Mouse (Mus musculus): ENCODE measurements around the gene Emd. TPM values are rescaled to one million over a fixed set of nuclear protein-coding genes. Genes with fewer than 3 reads are reported as not detected.
"Not testable (repeated sequence)": the region's sequence is repeated elsewhere in the genome, so short reads cannot be mapped to it uniquely, and the experiment has no call there.

The Emd gene
- polyA plus RNA-seq (2015; fragmentation: Nextera tagmentation; extraction: Ambion mirVana): 22.0 and 25.5 TPM in 2 replicates

GRCm38 (mm10) chrX:74254153-74254887, at the start of gene Emd:
Gene Emd (plus strand): TSS chrX:74254687.
- H3K4me2 ChIP-seq: peak within 1 kb of the TSS; percentile 60
- H3K9ac ChIP-seq: peak within 1 kb of the TSS; percentile 39
- ATAC-seq (ENCODE audit: insufficient read depth, low FRiP score, low read depth): peak; percentile 98
- peak within 1 kb of the TSS; percentile 58 for H3K4me3 ChIP-seq (replicated peaks)
- no peaks in the 10 kb centered on the region for H3K4me1 ChIP-seq
- WGBS: 21% methylated on average over 39 of the region's 39 CpGs
- H3K27ac ChIP-seq: peak within 1 kb of the TSS; percentile 93
- H3K36me3 ChIP-seq: peaks cover 2% of the 10 kb centered on the region; the same call in 1 of the 2 replicates
- H3K27me3 ChIP-seq (replicated peaks): no peaks in the 10 kb centered on the region
- H3K9me3 ChIP-seq: no peaks in the 10 kb centered on the region

- Histone ChIP-seq H3K4me3 (replicated peaks) (no peak overlapping the region), H3K27me3 (replicated peaks) (no peaks in the 10 kb centered on the region), H3K4me2 (no peak overlapping the region), H3K9me3 (no peaks in the 10 kb centered on the region), H3K36me3 (0 out of 2 replicates have a peak, but pooled peaks cover 7% of the 10 kb centered on the region), H3K27ac (no peak overlapping the region), H3K4me1 (no peaks in the 10 kb centered on the region), H3K9ac (no peak overlapping the region)
- ATAC-seq (ENCODE audit: insufficient read depth, low FRiP score, low read depth): no peak
- 90% methylated on average over 4 of the region's 4 CpGs for WGBS
These were observed 36.0 kb upstream of the Emd start for GRCm38 (mm10) chrX:74218496-74218895.

DNA sequence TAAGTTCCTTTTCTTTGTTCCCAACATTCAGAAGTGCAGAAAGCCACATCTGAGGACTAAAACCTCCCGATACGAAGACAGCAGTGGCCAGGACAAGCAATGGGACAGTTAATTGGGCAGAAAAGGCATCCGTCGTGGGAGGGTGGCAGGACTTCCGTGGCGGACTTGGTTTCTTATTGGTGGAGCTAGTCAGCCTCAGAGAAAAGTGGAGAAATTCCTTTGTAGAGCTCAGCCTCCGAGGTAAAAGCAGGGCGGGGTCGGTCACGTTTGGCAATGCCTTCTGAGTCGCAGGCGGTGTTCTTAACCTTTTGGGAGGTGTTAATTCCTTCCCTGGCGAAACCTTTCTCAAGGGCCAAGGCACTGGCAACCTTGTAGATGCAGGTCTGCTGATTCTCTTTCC, 35.0 kb upstream of the Emd start:
- Histone ChIP-seq H3K4me3 (replicated peaks) (no peak overlapping the region), H3K4me1 (no peaks in the 10 kb centered on the region), H3K27me3 (replicated peaks) (no peaks in the 10 kb centered on the region), H3K9ac (no peak overlapping the region), H3K36me3 (0 out of 2 replicates have a peak, but pooled peaks cover 8% of the 10 kb centered on the region), H3K27ac (no peak overlapping the region), H3K4me2 (no peak overlapping the region), H3K9me3 (no peaks in the 10 kb centered on the region)
- 46% methylated on average over 13 of the region's 13 CpGs for WGBS
- ATAC-seq (ENCODE audit: insufficient read depth, low FRiP score, low read depth): no peak

- not testable (repeated sequence) for H3K27ac ChIP-seq; ATAC-seq (ENCODE audit: insufficient read depth, low FRiP score, low read depth); H3K27me3 ChIP-seq (replicated peaks); H3K4me2 ChIP-seq; H3K4me1 ChIP-seq; H3K9ac ChIP-seq; H3K9me3 ChIP-seq; H3K4me3 ChIP-seq (replicated peaks)
- H3K36me3 ChIP-seq: 0 out of 2 replicates have a peak, but pooled peaks cover 12% of the 10 kb centered on the region
- 39% methylated on average over 1 of the region's 1 CpGs for WGBS
These were observed 34.4 kb upstream of the Emd start for GRCm38 (mm10) chrX:74220099-74220498.

GRCm38 (mm10) chrX:74230038-74230437, 24.4 kb upstream of the Emd start:
- Histone ChIP-seq H3K27me3 (replicated peaks) (no peaks in the 10 kb centered on the region), H3K4me1 (no peaks in the 10 kb centered on the region), H3K4me2 (no peak overlapping the region), H3K9ac (no peak overlapping the region), H3K4me3 (replicated peaks) (no peak overlapping the region), H3K27ac (no peak overlapping the region), H3K36me3 (peaks cover 43% of the 10 kb centered on the region), H3K9me3 (no peaks in the 10 kb centered on the region)
- 56% methylated on average over 1 of the region's 1 CpGs for WGBS
- ATAC-seq (ENCODE audit: insufficient read depth, low FRiP score, low read depth): no peak

DNA sequence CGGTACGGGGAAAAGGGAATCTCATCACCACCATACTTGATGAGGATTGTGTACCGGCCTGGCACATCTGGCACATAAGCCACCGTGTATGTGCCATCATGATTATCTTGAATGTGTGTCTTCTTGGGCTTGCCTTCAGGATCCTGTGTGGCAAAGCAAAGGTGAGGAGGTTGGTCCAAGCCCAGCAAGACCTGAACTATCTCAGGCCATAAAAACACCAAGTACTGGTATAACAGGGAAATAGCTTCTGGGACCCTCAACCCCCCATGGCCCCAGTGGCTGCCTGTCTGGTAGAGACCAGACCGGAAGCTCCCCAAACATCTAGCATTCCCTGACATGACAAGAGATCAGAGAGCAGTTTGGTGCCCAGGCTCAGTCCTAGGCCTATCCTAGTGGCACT, 21.3 kb upstream of the Emd start:
- H3K9me3 ChIP-seq: no peaks in the 10 kb centered on the region
- peaks cover 21% of the 10 kb centered on the region for H3K36me3 ChIP-seq
- 84% methylated on average over 5 of the region's 5 CpGs for WGBS

GRCm38 (mm10) chrX:74240332-74240731, 14.2 kb upstream of the Emd start:
- peaks cover 30% of the 10 kb centered on the region for H3K36me3 ChIP-seq

More for the DNA sequence above, 21.3 kb upstream of the Emd start:
- Histone ChIP-seq H3K9ac (no peak overlapping the region), H3K4me1 (no peaks in the 10 kb centered on the region), H3K4me2 (no peak overlapping the region), H3K27me3 (replicated peaks) (no peaks in the 10 kb centered on the region), H3K4me3 (replicated peaks) (no peak overlapping the region), H3K27ac (no peak overlapping the region)
- ATAC-seq (ENCODE audit: insufficient read depth, low FRiP score, low read depth): no peak

GRCm38 (mm10) chrX:74243396-74243795, 11.1 kb upstream of the Emd start:
- WGBS: 73% methylated on average over 2 of the region's 2 CpGs
- Histone ChIP-seq H3K4me2 (peak overlapping the region; percentile 49), H3K9me3 (no peaks in the 10 kb centered on the region), H3K4me3 (replicated peaks) (peak overlapping the region; percentile 53), H3K36me3 (peaks cover 27% of the 10 kb centered on the region), H3K9ac (no peak overlapping the region), H3K27me3 (replicated peaks) (no peaks in the 10 kb centered on the region), H3K4me1 (no peaks in the 10 kb centered on the region), H3K27ac (peak overlapping the region; percentile 63; the same call in 1 of the 2 replicates)
- ATAC-seq (ENCODE audit: insufficient read depth, low FRiP score, low read depth): no peak

More at GRCm38 (mm10) chrX:74240332-74240731, 14.2 kb upstream of the Emd start:
- Histone ChIP-seq H3K4me2 (no peak overlapping the region), H3K27me3 (replicated peaks) (no peaks in the 10 kb centered on the region), H3K9me3 (no peaks in the 10 kb centered on the region), H3K9ac (no peak overlapping the region), H3K4me3 (replicated peaks) (no peak overlapping the region), H3K27ac (no peak overlapping the region), H3K4me1 (no peaks in the 10 kb centered on the region)
- ATAC-seq (ENCODE audit: insufficient read depth, low FRiP score, low read depth): no peak
- 86% methylated on average over 4 of the region's 4 CpGs for WGBS

GRCm38 (mm10) chrX:74243807-74244206, 10.7 kb upstream of the Emd start:
- peak overlapping the region; percentile 49 for H3K4me2 ChIP-seq
- no peak for ATAC-seq (ENCODE audit: insufficient read depth, low FRiP score, low read depth)
- 0 out of 2 replicates have a peak overlapping the region, but pooled peaks have one; percentile 4 for H3K9ac ChIP-seq

GRCm38 (mm10) chrX:74244614-74245083, 9.8 kb upstream of the Emd start:
- 23% methylated on average over 3 of the region's 3 CpGs for WGBS
- Histone ChIP-seq H3K36me3 (peaks cover 17% of the 10 kb centered on the region), H3K27me3 (replicated peaks) (no peaks in the 10 kb centered on the region), H3K4me2 (peak overlapping the region; percentile 49), H3K9ac (no peak overlapping the region), H3K4me3 (replicated peaks) (peak overlapping the region; percentile 53), H3K27ac (peak overlapping the region; percentile 89), H3K9me3 (no peaks in the 10 kb centered on the region), H3K4me1 (no peaks in the 10 kb centered on the region)
- peak; percentile 47 for ATAC-seq (ENCODE audit: insufficient read depth, low FRiP score, low read depth)

More at GRCm38 (mm10) chrX:74243807-74244206, 10.7 kb upstream of the Emd start:
- Histone ChIP-seq H3K9me3 (no peaks in the 10 kb centered on the region), H3K36me3 (peaks cover 26% of the 10 kb centered on the region), H3K27ac (peak overlapping the region; percentile 63), H3K27me3 (replicated peaks) (no peaks in the 10 kb centered on the region), H3K4me3 (replicated peaks) (peak overlapping the region; percentile 53), H3K4me1 (no peaks in the 10 kb centered on the region)
- WGBS: 40% methylated on average over 3 of the region's 3 CpGs

- Histone ChIP-seq H3K9ac (peak overlapping the region; percentile 48; the same call in 1 of the 2 replicates), H3K27ac (peak overlapping the region; percentile 89), H3K9me3 (no peaks in the 10 kb centered on the region), H3K27me3 (replicated peaks) (no peaks in the 10 kb centered on the region), H3K36me3 (peaks cover 14% of the 10 kb centered on the region), H3K4me1 (no peaks in the 10 kb centered on the region), H3K4me3 (replicated peaks) (peak overlapping the region; percentile 53), H3K4me2 (peak overlapping the region; percentile 49)
- ATAC-seq (ENCODE audit: insufficient read depth, low FRiP score, low read depth): no peak
- WGBS: 28% methylated on average over 1 of the region's 1 CpGs
These were observed 9.4 kb upstream of the Emd start for GRCm38 (mm10) chrX:74245107-74245506.

GRCm38 (mm10) chrX:74245687-74246086, 8.8 kb upstream of the Emd start:
- peak overlapping the region; percentile 53 for H3K4me3 ChIP-seq (replicated peaks)
- H3K4me2 ChIP-seq: peak overlapping the region; percentile 49
- H3K27me3 ChIP-seq (replicated peaks): no peaks in the 10 kb centered on the region
- no peaks in the 10 kb centered on the region for H3K4me1 ChIP-seq
- peak overlapping the region; percentile 89 for H3K27ac ChIP-seq
- peak overlapping the region; percentile 48; the same call in 1 of the 2 replicates for H3K9ac ChIP-seq
- ATAC-seq (ENCODE audit: insufficient read depth, low FRiP score, low read depth): 0 out of 2 replicates have a peak, but pooled peaks have one; percentile 33
- H3K9me3 ChIP-seq: no peaks in the 10 kb centered on the region
- peaks cover 10% of the 10 kb centered on the region; the same call in 1 of the 2 replicates for H3K36me3 ChIP-seq
- WGBS: 24% methylated on average over 21 of the region's 21 CpGs
